Mouse (Mus musculus) liver, embryonic 14.5 days (tissue): ENCODE data around the gene Gtse1. TPM values are rescaled to one million over a fixed set of nuclear protein-coding genes. Genes with fewer than 3 reads are reported as not detected.

Source experiments
- ATAC-seq: fragments of 200-750 bp; cut with Nextera tagmentation; 2 replicates; pipeline ENCODE4 v1.8.0; 2017; ENCODE audit warnings: moderate number of reproducible peaks, mild to moderate bottlenecking, moderate library complexity; ENCODE audit not compliant: insufficient read depth
- DNase-seq, 3 experiments: peaks; one replicate each; pipeline ENCODE4 v3.0.0-alpha.2; 2012 to 2013; ENCODE audit warnings: low read depth in 3 of 3, low spot score in 3 of 3
- H3K27ac ChIP-seq: fragments of 300-500 bp; sonication (generic); 2 replicates; pipeline ENCODE4 v1.5.1; 2014; ENCODE audit warnings: moderate library complexity, mild to moderate bottlenecking, control low read depth, inconsistent platforms
- H3K27me3 ChIP-seq: fragments of 300-500 bp; sonication (generic); 2 replicates; pipeline ENCODE4 v1.6.1; 2014; ENCODE audit warnings: mild to moderate bottlenecking, low read length, moderate library complexity; ENCODE audit not compliant: control insufficient read depth, insufficient read depth
- H3K36me3 ChIP-seq: fragments of 300-500 bp; sonication (generic); replicated peaks from 2 replicates; pipeline ENCODE4 v1.6.1; 2014; ENCODE audit warnings: low read depth; ENCODE audit not compliant: control insufficient read depth, insufficient read depth
- H3K4me1 ChIP-seq, 2 experiments: fragments of 200-500 bp in 1 of 2; fragments of 300-500 bp in 1 of 2; sonication (generic) in 1 of 2; replicated peaks; 2 replicates each; pipeline ENCODE4 v1.6.1; 2012 to 2014; ENCODE audit warnings: antibody characterized with exemption in 1 of 2, inconsistent platforms in 1 of 2, low read length in 1 of 2; ENCODE audit not compliant: control insufficient read depth in 2 of 2, insufficient read depth in 2 of 2
- H3K4me2 ChIP-seq: fragments of 300-500 bp; sonication (generic); 2 replicates; pipeline ENCODE4 v1.6.1; 2014; ENCODE audit warnings: low read depth, mild to moderate bottlenecking, control low read depth, moderate library complexity
- H3K4me3 ChIP-seq, 2 experiments: fragments of 200-500 bp in 1 of 2; fragments of 300-500 bp in 1 of 2; sonication (generic) in 1 of 2; 2 replicates each; pipeline ENCODE4 v1.5.1; 2012 to 2014; ENCODE audit warnings: low read depth in 2 of 2, low read length in 2 of 2, mild to moderate bottlenecking in 2 of 2, control low read depth in 1 of 2, inconsistent platforms in 1 of 2, moderate library complexity in 1 of 2; ENCODE audit not compliant: insufficient read depth in 1 of 2
- H3K9ac ChIP-seq: fragments of 300-500 bp; sonication (generic); replicated peaks from 2 replicates; pipeline ENCODE4 v1.6.1; 2014; ENCODE audit warnings: mild to moderate bottlenecking, control low read depth, moderate library complexity
- H3K9me3 ChIP-seq: fragments of 300-500 bp; sonication (generic); 2 replicates; pipeline ENCODE4 v1.6.1; 2016; ENCODE audit warnings: low read length, mixed read lengths; ENCODE audit not compliant: control insufficient read depth
- CTCF ChIP-seq: IDR thresholded peaks from 2 replicates; pipeline ENCODE4 v1.5.1; 2016; ENCODE audit warnings: antibody characterized with exemption, low read depth, control low read depth
- EP300 ChIP-seq: IDR thresholded peaks from 2 replicates; pipeline ENCODE4 v1.6.1; 2016; ENCODE audit warnings: antibody characterized with exemption, low read depth
- WGBS: fragments of 180-500 bp; shearing (Covaris S2); extraction: QIAGEN DNeasy Blood & Tissue Kit; methylation state at CpG from one replicate; pipeline ENCODE4 v1.1.7; 2014; ENCODE audit not compliant: insufficient replicate concordance; 5-methylcytosine and 5-hydroxymethylcytosine counted together
- polyA plus RNA-seq, 2 experiments: library from polyadenylated mRNA; depleted of rRNA in 1 of 2; stranded (reverse) in 1 of 2; unstranded in 1 of 2; fragments of >200 nt; fragmentation: Nextera tagmentation in 1 of 2; extraction: Ambion mirVana in 1 of 2; gene quantifications; 2 replicates each; pipeline versions ENCODE4 v1.2.1 to v1.2.3; 2012 to 2014

Gene Gtse1
- polyA plus RNA-seq, 2 experiments = 20.6 to 21.1 TPM

DNA sequence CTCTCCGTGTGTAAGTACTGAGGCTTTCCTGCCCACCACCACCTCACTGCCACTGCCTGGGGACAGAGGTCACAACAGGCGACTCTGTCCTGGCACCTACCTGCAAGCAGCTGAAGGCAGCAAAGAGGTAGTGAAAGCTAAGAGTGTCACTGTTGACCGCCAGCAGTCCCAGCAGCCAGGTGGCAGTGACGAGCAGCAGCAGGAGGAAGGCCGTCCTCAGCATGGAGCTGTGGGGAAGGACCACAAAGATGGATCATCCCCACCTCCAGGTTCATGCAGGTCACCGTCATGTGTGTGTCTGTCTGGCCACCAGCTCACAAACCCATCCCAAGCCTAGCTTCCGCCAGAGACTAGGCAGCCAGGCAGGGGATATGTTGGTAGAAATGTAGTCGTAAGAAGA lies 44.3 kb downstream of the Gtse1 start:
- no peak overlapping the region for H3K4me3 ChIP-seq
- no peak for DNase-seq
- 52% methylated on average over 8 of the region's 8 CpGs for WGBS
- H3K4me1 ChIP-seq = no peaks in the 10 kb centered on the region
- no peak overlapping the region for H3K9ac ChIP-seq
- no peak overlapping the region for H3K4me2 ChIP-seq
- ATAC-seq = no peak
- no peaks in the 10 kb centered on the region for H3K9me3 ChIP-seq
- TF ChIP-seq CTCF (peak; percentile 81), EP300 (no peak)
- H3K27me3 ChIP-seq = no peaks in the 10 kb centered on the region
- no peaks in the 10 kb centered on the region for H3K36me3 ChIP-seq
- H3K27ac ChIP-seq = no peak overlapping the region

DNA sequence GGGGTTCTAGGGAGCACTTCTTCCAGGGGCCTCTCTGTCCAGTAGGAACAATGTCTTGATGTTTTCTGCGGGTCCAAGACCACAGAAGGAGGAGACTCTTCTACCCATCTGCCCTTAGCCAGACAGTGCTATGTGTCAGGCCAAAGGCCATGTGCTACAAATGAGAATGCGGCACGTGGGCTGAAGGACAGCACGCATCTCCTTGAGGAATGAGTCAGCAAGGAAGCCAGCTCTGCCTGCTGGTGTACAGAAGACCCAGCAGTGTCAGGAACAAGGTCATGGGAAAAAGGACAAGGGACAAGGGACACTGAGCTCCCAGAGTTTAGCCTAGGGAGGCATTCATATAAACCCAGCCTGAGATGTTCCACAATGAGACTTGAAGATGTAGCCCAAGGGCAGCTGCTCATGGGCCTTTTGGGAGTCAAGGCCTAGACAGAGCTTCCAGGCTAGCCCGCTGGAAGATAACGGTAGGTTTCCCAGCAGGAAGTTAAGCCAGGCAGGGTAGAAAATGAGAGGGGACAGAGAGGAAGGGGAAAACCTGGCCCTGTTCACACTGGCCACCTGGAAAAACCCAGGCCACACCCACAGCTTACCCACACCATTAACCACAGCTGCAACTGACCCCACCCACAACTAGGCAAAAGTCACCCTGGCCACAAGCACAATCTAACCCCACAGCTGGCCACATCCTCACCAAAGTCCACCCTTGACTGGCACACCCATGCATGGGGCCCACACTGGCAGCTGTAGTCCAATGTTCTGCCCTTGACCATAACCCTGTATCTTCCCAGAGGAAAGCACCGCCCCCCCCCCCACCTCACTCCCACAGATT lies 49.3 kb downstream of the Gtse1 start:
- WGBS = 54% methylated on average over 7 of the region's 7 CpGs
- no peak for ATAC-seq
- no peaks in the 10 kb centered on the region for H3K36me3 ChIP-seq
- no peak overlapping the region for H3K9ac ChIP-seq
- no peak overlapping the region for H3K4me2 ChIP-seq
- H3K27ac ChIP-seq = no peak overlapping the region
- no peaks in the 10 kb centered on the region for H3K9me3 ChIP-seq
- TF ChIP-seq CTCF (no peak), EP300 (no peak)
- no peaks in the 10 kb centered on the region for H3K27me3 ChIP-seq
- DNase-seq = no peak
- no peak overlapping the region for H3K4me3 ChIP-seq
- no peaks in the 10 kb centered on the region for H3K4me1 ChIP-seq

DNA sequence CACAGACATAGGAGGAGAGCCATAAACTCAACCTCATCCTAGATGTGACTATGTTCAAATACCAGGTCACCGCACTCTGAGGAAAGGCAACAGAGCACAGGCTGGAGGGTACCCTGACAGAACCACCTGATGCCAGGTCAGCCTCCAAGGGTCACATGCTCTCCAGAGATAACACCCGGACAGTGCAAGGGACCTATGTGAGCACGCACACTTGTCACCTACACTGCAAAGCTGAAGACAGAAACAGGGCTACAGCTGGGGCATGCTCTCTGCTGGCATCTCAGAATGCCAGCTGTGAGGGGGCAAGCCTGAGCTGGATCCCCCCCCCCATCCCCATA lies 49.9 kb downstream of the Gtse1 start:
- Histone ChIP-seq H3K27ac (no peak overlapping the region), H3K9me3 (no peaks in the 10 kb centered on the region), H3K36me3 (no peaks in the 10 kb centered on the region), H3K9ac (no peak overlapping the region), H3K27me3 (no peaks in the 10 kb centered on the region), H3K4me2 (no peak overlapping the region), H3K4me1 (no peaks in the 10 kb centered on the region), H3K4me3 (no peak overlapping the region)
- TF ChIP-seq CTCF (no peak), EP300 (no peak)
- DNase-seq (no peak), ATAC-seq (no peak)
- WGBS = 51% methylated on average over 3 of the region's 3 CpGs

DNA sequence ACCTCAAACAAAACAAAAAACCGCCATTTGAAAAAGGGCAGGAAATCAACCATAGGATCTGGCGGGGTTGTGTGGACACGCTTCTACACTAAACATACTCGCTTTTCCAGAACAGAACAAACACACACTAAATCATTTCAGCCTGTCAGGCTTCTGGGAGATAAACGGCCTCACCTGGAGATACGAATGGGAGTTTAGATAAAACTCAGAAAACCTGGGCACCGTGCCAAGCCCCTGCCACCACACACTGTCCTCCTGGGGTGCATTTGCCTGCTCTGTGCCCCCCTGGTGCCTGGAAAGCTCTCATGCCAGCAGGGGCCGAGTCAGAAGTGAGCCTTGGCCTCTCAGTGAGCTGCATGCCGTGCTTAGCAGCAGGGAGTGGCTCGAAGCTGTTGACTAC lies 50.4 kb downstream of the Gtse1 start:
- Histone ChIP-seq H3K4me3 (no peak overlapping the region), H3K9me3 (no peaks in the 10 kb centered on the region), H3K27ac (no peak overlapping the region), H3K9ac (no peak overlapping the region), H3K36me3 (no peaks in the 10 kb centered on the region), H3K27me3 (no peaks in the 10 kb centered on the region), H3K4me2 (no peak overlapping the region), H3K4me1 (no peaks in the 10 kb centered on the region)
- ATAC-seq (no peak), DNase-seq (no peak)
- TF ChIP-seq EP300 = no peak
- TF ChIP-seq CTCF = no peak
- 49% methylated on average over 10 of the region's 10 CpGs for WGBS

DNA sequence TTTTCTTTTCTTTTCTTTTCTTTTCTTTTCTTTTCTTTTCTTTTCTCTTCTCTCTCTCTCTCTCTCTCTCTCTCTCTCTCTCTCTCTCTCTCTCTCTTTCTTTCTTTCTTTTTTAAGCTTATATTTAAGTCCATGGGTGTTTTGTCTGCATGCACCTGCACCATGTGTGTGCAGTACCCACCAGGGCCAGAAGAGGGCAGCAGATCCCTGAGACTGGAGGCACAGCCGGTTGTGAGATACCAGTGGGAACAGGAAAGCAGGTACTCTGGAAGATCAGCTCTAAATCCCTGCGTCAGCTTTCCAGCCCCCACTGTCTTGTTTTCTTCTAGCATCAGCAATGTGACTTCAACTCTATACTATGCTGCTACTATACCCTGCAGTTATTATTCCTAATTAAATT lies 54.1 kb downstream of the Gtse1 start:
- 18% methylated on average over 2 of the region's 2 CpGs for WGBS

More for the DNA sequence above, 54.1 kb downstream of the Gtse1 start:
- H3K9me3 ChIP-seq = no peaks in the 10 kb centered on the region
- no peak overlapping the region for H3K4me2 ChIP-seq
- no peaks in the 10 kb centered on the region for H3K4me1 ChIP-seq
- no peak overlapping the region for H3K4me3 ChIP-seq
- H3K27me3 ChIP-seq = no peaks in the 10 kb centered on the region
- DNase-seq (peak; percentile 20 to 36 (median 20)), ATAC-seq (no peak)
- TF ChIP-seq EP300 (no peak), CTCF (peak; percentile 93)
- H3K36me3 ChIP-seq = no peaks in the 10 kb centered on the region
- no peak overlapping the region for H3K9ac ChIP-seq
- H3K27ac ChIP-seq = no peak overlapping the region
